Comparison of ENCODE assay signal across 27 mouse cellular contexts in the genomic region with DNA sequence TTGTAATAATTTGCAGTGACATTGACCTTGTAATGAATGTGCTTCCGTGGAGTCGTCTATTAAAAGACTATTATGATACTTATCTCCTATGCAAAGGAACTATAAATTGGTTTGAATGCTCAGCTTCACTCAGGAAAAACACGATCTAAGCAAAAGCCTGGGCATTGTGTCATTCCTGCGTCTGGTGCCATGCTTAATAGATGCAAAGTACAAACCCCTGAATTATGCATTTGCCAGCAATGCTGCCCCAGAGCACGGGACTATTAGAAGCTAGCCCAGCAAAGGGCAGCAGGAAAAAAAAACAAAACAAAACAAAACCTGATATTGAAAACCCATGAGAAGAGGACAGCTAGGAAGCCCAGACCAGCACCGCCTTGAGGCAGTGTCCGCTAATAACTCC.
"Had no signal": no experiment of that assay in that cellular context is flagged by ENCODE, and none has a peak within 500 bp of the region (broad histone marks: within the 10 kb centered on the region; RNA-seq: fewer than 3 reads in every experiment).

No protein-coding gene starts in this region.

- H3K4me3 ChIP-seq: embryonic facial prominence, embryonic 10.5 days; embryonic facial prominence, embryonic 12.5 days; embryonic facial prominence, embryonic 13.5 days; embryonic facial prominence, embryonic 15.5 days; erythroblast, embryonic 14.5 days; forebrain, embryonic 10.5 days; forebrain, embryonic 12.5 days; forebrain, embryonic 13.5 days; forebrain, embryonic 15.5 days; gastrocnemius, adult 2 months; heart, adult 2 months had no signal

- H3K4me2 ChIP-seq: embryonic facial prominence, embryonic 12.5 days; embryonic facial prominence, embryonic 13.5 days; embryonic facial prominence, embryonic 15.5 days; forebrain, embryonic 12.5 days; forebrain, embryonic 13.5 days; forebrain, embryonic 15.5 days had no signal

- DNase-seq: cerebellum, adult 2 months; cerebellum, adult 8-10 months; cerebellum, adult 9-10 months; cerebellum, adult 9-11 months; cerebellum, postnatal 10 days; cerebellum, postnatal 14 days; cerebellum, postnatal 25 days; cerebellum, postnatal 36 days; embryo, embryonic 11 days; forebrain, postnatal 0 days; gastrocnemius, adult 2 months; gastrocnemius, postnatal 10 days; gastrocnemius, postnatal 14 days; gastrocnemius, postnatal 25 days; gastrocnemius, postnatal 36 days; heart, adult 11 months; heart, adult 18-20 months; heart, adult 2 months had no signal

- H3K27me3 ChIP-seq: embryonic facial prominence, embryonic 12.5 days; embryonic facial prominence, embryonic 13.5 days; embryonic facial prominence, embryonic 15.5 days; forebrain, embryonic 12.5 days; forebrain, embryonic 13.5 days; forebrain, embryonic 15.5 days had no signal

- ATAC-seq: forebrain, embryonic 13.5 days; forebrain, embryonic 15.5 days; forebrain, postnatal 0 days had no signal

- H3K36me3 ChIP-seq: embryonic facial prominence, embryonic 10.5 days; embryonic facial prominence, embryonic 12.5 days; embryonic facial prominence, embryonic 13.5 days; embryonic facial prominence, embryonic 15.5 days; forebrain, embryonic 10.5 days; forebrain, embryonic 12.5 days; forebrain, embryonic 15.5 days had no signal

- H3K9ac ChIP-seq: embryonic facial prominence, embryonic 12.5 days; embryonic facial prominence, embryonic 13.5 days; embryonic facial prominence, embryonic 15.5 days; forebrain, embryonic 12.5 days; forebrain, embryonic 13.5 days; forebrain, embryonic 15.5 days; forebrain, postnatal 0 days had no signal

- H3K4me1 ChIP-seq: embryonic facial prominence, embryonic 12.5 days; embryonic facial prominence, embryonic 13.5 days; embryonic facial prominence, embryonic 15.5 days; forebrain, embryonic 15.5 days had no signal

- H3K27ac ChIP-seq: embryonic facial prominence, embryonic 10.5 days; embryonic facial prominence, embryonic 12.5 days; embryonic facial prominence, embryonic 13.5 days; embryonic facial prominence, embryonic 15.5 days; forebrain, embryonic 10.5 days; forebrain, embryonic 12.5 days; forebrain, embryonic 13.5 days; forebrain, embryonic 15.5 days; gastrocnemius, adult 2 months; heart, adult 2 months had no signal

- H3K9me3 ChIP-seq: embryonic facial prominence, embryonic 10.5 days; embryonic facial prominence, embryonic 12.5 days; embryonic facial prominence, embryonic 13.5 days; embryonic facial prominence, embryonic 15.5 days; forebrain, embryonic 10.5 days; forebrain, embryonic 12.5 days; forebrain, embryonic 13.5 days; forebrain, embryonic 15.5 days had no signal
